Mouse (Mus musculus) forebrain, embryonic 16.5 days (tissue): ENCODE results near the gene Hspg2. TPM values are rescaled to one million over a fixed set of nuclear protein-coding genes. Genes with fewer than 3 reads are reported as not detected.

Experiments
- ATAC-seq: fragments of 200-750 bp; cut with Nextera tagmentation; 2 replicates; pipeline ENCODE4 v1.8.0; 2017; ENCODE audit warnings: mild to moderate bottlenecking, moderate library complexity
- H3K27ac ChIP-seq: fragments of 300-500 bp; sonication (generic); 2 replicates; pipeline ENCODE4 v1.5.1; 2014; ENCODE audit warnings: low read length, control low read depth
- H3K27me3 ChIP-seq: fragments of 300-500 bp; sonication (generic); replicated peaks from 2 replicates; pipeline ENCODE4 v1.6.1; 2014; ENCODE audit warnings: low read length; ENCODE audit not compliant: control insufficient read depth, insufficient read depth
- H3K36me3 ChIP-seq: fragments of 300-500 bp; sonication (generic); 2 replicates; pipeline ENCODE4 v1.6.1; 2014; ENCODE audit not compliant: control insufficient read depth, insufficient read depth
- H3K4me1 ChIP-seq: fragments of 300-500 bp; sonication (generic); replicated peaks from 2 replicates; pipeline ENCODE4 v1.6.1; 2014; ENCODE audit warnings: low read length; ENCODE audit not compliant: control insufficient read depth, insufficient read depth
- H3K4me2 ChIP-seq: fragments of 300-500 bp; sonication (generic); 2 replicates; pipeline ENCODE4 v1.6.1; 2014; ENCODE audit warnings: mild to moderate bottlenecking, low read length, control low read depth
- H3K4me3 ChIP-seq: fragments of 300-500 bp; sonication (generic); replicated peaks from 2 replicates; pipeline ENCODE4 v1.5.1; 2014; ENCODE audit warnings: mild to moderate bottlenecking, low read length, control low read depth
- H3K9ac ChIP-seq: fragments of 300-500 bp; sonication (generic); replicated peaks from 2 replicates; pipeline ENCODE4 v1.6.1; 2014; ENCODE audit warnings: low read depth, low read length, control low read depth
- H3K9me3 ChIP-seq: fragments of 300-500 bp; sonication (generic); 2 replicates; pipeline ENCODE4 v1.6.1; 2016; ENCODE audit warnings: low read length; ENCODE audit not compliant: control insufficient read depth
- WGBS: fragments of 180-500 bp; shearing (Covaris S2); extraction: QIAGEN DNeasy Blood & Tissue Kit; methylation state at CpG from one replicate; pipeline ENCODE4 v1.1.7; 2014; 5-methylcytosine and 5-hydroxymethylcytosine counted together
- polyA plus RNA-seq: library from polyadenylated mRNA; unstranded; fragments of >200 nt; fragmentation: Nextera tagmentation; extraction: Ambion mirVana; gene quantifications from 2 replicates; pipeline ENCODE4 v1.2.1, GENCODE M21; 2015

Gene Hspg2
- polyA plus RNA-seq, 1 experiment from 2014 or later: 3.2 TPM

DNA sequence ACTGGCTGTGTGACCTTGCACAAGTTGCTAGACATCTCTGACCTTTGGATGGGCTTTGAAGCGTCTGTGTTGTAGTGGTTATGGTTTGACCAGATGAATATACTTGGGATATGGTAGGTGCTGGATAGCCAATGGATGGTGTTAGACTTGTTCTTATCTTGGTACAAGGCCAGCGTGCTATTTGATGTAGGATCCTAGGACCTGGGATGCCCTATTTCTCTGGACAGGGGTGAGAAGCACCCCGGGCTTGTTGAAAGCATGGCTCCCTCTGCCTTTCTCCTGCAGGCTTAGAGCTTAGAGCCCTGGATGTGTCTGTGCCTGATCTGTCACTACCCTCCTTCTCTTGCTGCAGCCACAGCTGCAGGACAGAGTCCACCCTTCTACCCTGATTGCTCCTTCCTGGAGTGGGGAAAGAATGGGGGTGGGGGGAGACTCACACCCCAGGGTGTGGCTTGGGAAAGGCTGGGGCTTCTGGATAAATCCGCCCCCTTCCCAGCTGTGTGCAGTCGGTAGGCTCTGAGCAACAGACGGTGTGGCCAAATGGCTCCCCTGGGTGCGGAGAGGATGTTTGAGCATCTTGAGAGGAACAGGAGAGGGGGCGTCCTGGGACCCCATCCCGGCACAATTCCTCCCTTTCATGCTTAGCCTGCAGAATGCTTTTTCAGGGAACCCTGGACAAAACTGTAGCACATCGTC lies 7.6 kb downstream of the Hspg2 start:
- H3K36me3 ChIP-seq: no peaks in the 10 kb centered on the region
- 43% methylated on average over 10 of the region's 10 CpGs for WGBS
- no peaks in the 10 kb centered on the region for H3K27me3 ChIP-seq
- no peak for ATAC-seq
- no peak overlapping the region for H3K4me3 ChIP-seq
- H3K4me1 ChIP-seq: peaks cover 9% of the 10 kb centered on the region
- no peak overlapping the region for H3K9ac ChIP-seq
- no peak overlapping the region for H3K4me2 ChIP-seq
- H3K27ac ChIP-seq: no peak overlapping the region
- no peaks in the 10 kb centered on the region for H3K9me3 ChIP-seq

DNA sequence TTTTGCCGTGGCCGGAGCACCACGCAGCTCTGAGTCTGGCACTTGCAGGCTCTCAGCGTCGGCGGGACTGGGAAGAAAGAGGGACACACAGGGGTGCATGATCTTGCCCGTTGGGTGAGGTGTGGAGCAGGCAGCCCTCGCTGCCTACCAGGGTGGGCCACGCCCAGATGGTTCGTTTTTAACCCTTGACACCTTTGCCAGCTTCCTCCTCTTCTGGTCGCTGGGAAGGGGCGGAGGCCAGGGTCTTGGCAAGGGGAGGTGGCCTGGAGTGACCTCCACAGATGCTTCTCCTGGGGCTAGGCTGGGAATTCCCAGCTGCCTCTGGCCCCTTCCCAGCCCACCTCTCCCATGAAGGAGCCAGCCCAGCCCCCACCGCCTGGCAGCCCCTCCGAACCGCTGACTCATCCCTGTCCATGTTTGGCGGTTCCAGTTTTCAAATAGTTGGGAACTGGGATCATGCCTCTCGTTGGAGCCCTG lies 8.2 kb downstream of the Hspg2 start:
- no peak for ATAC-seq
- H3K4me1 ChIP-seq: peaks cover 9% of the 10 kb centered on the region
- no peaks in the 10 kb centered on the region for H3K27me3 ChIP-seq
- H3K4me2 ChIP-seq: no peak overlapping the region
- H3K27ac ChIP-seq: no peak overlapping the region
- no peak overlapping the region for H3K9ac ChIP-seq
- H3K9me3 ChIP-seq: no peaks in the 10 kb centered on the region
- 25% methylated on average over 17 of the region's 17 CpGs for WGBS
- H3K36me3 ChIP-seq: no peaks in the 10 kb centered on the region
- no peak overlapping the region for H3K4me3 ChIP-seq

DNA sequence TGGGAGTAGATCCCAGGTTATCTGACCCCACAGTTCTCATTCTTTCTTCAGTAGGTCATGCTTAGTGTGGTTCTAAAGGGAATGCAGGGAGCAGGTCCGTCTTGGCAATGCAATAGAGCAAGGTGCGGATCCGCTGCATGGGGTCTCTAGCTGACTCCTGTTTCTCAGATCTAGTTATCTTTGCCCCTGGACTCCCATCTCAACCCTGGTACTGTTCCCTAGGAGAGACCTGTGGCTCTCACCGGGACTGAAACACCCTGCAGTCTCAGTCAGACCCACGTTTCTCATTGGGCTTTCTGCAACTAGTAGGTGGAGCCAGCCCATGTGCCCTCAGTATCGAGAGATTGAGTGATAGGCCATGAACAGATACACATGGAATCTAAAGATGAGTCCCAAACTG lies 9.0 kb downstream of the Hspg2 start:
- Histone ChIP-seq H3K4me1 (peaks cover 9% of the 10 kb centered on the region), H3K4me2 (no peak overlapping the region), H3K9ac (no peak overlapping the region), H3K9me3 (no peaks in the 10 kb centered on the region), H3K4me3 (no peak overlapping the region), H3K36me3 (no peaks in the 10 kb centered on the region), H3K27ac (no peak overlapping the region), H3K27me3 (no peaks in the 10 kb centered on the region)
- 59% methylated on average over 6 of the region's 6 CpGs for WGBS
- no peak for ATAC-seq

DNA sequence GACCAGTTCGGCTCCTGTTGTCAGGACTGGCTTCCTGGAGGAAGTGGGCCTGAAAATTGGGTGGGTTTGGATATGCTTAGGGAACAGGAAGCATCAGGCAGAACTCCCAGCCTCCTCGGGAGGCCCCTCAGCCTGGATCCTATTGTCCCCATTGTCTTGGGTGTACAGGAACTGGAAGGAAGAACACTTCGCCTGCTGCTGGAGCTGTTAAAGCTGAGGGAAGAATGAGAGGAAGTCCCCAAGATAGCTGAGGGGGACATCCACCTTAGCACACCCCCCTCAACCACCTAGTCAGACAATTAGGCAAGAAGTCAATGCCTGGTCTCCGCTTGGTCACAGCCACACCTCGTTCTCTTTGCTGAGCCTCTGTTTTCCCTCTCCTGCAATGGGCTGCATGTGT lies 9.7 kb downstream of the Hspg2 start:
- Histone ChIP-seq H3K4me2 (no peak overlapping the region), H3K4me1 (peaks cover 9% of the 10 kb centered on the region), H3K27me3 (no peaks in the 10 kb centered on the region), H3K9me3 (no peaks in the 10 kb centered on the region), H3K9ac (no peak overlapping the region), H3K27ac (no peak overlapping the region), H3K36me3 (no peaks in the 10 kb centered on the region), H3K4me3 (no peak overlapping the region)
- no peak for ATAC-seq
- WGBS: 60% methylated on average over 5 of the region's 5 CpGs

DNA sequence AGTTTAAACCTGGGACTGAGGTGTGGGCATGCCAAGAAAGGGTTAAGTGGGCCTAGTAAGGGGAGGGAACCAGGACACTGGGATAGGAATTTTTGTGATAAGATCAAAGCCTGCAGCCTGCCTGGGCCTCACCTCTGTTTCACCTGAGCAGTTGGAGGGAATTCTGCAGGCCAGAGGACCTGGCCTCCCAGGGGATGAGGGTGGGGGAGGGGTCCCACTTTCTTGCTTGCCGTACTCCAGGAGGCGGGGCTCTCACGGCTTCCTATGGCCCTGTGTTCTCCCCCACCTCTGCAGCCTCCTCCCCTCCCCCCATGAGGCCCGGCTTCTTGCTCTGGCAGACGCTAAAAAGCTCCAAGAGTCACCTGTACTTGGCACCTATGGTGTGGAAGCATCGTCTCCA lies 11.2 kb downstream of the Hspg2 start:
- Histone ChIP-seq H3K4me3 (no peak overlapping the region), H3K27me3 (no peaks in the 10 kb centered on the region), H3K4me2 (no peak overlapping the region), H3K4me1 (peaks cover 14% of the 10 kb centered on the region), H3K27ac (no peak overlapping the region), H3K9ac (no peak overlapping the region), H3K36me3 (no peaks in the 10 kb centered on the region), H3K9me3 (no peaks in the 10 kb centered on the region)
- WGBS: 6% methylated on average over 6 of the region's 6 CpGs
- no peak for ATAC-seq

DNA sequence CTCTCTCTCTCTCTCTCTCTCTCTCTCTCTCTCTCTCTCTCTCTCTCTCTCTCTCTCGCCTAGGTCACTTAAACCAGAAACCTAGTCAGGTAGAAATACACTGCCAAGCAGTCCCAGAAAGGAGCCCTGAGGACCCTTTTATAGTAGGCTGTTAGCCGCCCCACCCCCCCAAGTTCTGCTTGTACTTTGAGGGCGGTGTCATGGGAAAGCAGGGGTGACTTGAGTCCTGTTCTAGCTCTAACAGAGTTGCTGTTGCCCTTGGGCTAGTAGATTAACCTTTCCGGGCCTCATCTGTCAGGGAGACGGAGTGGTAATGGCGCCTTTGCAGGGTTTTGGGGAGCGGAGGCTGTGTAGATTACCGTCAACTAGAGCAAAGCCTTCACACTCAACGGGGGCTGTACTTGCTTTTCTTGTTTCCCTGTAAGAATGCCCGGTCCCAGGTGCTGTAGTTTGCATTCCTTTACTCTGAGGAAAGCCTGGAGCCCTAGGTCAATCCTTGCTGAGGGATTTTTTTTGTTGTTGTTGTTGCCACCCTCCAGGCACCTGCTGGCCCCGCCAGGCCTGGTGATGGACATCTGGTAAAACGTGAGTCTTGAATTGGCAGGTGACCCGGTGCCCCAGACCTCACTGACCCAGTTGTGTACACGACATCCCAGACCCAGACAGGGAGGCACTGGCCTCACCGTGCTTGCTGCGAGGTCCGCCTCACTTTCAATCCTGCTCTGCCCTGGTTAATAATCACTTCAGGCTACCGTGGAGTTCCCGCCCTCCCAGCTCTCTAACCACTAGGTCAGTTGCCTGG lies 11.8 kb downstream of the Hspg2 start:
- no peak overlapping the region for H3K9ac ChIP-seq
- peaks cover 15% of the 10 kb centered on the region for H3K4me1 ChIP-seq
- H3K4me2 ChIP-seq: no peak overlapping the region
- no peaks in the 10 kb centered on the region for H3K36me3 ChIP-seq
- H3K9me3 ChIP-seq: no peaks in the 10 kb centered on the region
- H3K4me3 ChIP-seq: no peak overlapping the region
- no peaks in the 10 kb centered on the region for H3K27me3 ChIP-seq
- no peak for ATAC-seq
- H3K27ac ChIP-seq: no peak overlapping the region
- 23% methylated on average over 18 of the region's 19 CpGs for WGBS

DNA sequence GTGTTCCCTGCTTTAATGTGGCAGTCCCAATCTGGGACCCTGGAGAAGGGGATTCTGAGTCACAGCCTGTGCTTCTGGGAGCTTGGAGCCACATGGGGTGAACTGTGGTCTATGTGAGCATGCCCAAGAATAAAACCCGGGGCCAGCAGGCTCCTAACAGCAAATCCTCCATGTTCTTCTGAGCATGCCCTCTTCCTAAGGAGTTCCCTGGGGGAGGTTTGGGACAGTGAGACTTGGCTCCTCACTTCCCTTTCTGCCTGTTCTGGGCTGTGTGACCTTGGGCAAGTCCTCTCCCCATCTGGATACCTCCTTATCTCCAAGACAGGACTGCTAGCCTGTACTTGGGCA lies 12.4 kb downstream of the Hspg2 start:
- no peak overlapping the region for H3K4me3 ChIP-seq
- H3K27me3 ChIP-seq: no peaks in the 10 kb centered on the region
- peaks cover 15% of the 10 kb centered on the region for H3K4me1 ChIP-seq
- no peaks in the 10 kb centered on the region for H3K36me3 ChIP-seq
- WGBS: 19% methylated on average over 1 of the region's 1 CpGs
- no peaks in the 10 kb centered on the region for H3K9me3 ChIP-seq
- no peak overlapping the region for H3K9ac ChIP-seq
- no peak overlapping the region for H3K27ac ChIP-seq
- H3K4me2 ChIP-seq: no peak overlapping the region
- ATAC-seq: no peak

DNA sequence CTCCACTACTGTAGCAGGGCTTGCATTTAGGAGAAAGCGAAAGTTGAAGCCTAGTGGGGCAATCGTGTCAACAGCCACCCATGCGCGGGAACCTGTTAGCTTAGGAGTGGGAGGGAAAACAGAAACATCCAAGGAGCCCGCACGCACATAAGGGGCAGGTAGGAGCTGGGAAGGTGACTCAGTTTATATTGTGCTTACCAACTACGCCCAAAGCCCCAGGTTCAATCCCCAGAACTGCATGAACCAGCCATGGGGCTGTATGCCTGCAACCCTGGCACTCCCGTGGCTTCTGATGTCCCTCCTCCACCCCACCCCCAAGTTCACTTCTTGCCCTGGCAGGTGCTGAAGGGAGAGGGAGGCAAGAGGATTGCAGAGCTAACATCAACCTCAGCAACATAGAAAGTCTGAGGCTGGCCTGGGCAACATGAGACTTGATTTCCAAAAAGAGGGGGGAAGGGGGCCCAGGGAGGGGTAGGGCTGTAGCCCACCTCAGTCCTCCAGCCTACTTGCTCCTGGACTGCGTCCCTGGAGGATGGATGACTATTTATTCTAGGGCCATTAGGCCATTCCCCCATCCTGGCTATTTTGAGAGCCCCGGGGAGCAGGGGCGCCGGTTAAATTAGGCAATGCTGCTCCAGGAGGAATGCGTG lies 12.9 kb downstream of the Hspg2 start:
- Histone ChIP-seq H3K27me3 (no peaks in the 10 kb centered on the region), H3K27ac (no peak overlapping the region), H3K4me1 (peaks cover 14% of the 10 kb centered on the region), H3K4me2 (no peak overlapping the region), H3K9ac (no peak overlapping the region), H3K9me3 (no peaks in the 10 kb centered on the region), H3K4me3 (no peak overlapping the region), H3K36me3 (no peaks in the 10 kb centered on the region)
- ATAC-seq: no peak
- WGBS: 69% methylated on average over 13 of the region's 13 CpGs

DNA sequence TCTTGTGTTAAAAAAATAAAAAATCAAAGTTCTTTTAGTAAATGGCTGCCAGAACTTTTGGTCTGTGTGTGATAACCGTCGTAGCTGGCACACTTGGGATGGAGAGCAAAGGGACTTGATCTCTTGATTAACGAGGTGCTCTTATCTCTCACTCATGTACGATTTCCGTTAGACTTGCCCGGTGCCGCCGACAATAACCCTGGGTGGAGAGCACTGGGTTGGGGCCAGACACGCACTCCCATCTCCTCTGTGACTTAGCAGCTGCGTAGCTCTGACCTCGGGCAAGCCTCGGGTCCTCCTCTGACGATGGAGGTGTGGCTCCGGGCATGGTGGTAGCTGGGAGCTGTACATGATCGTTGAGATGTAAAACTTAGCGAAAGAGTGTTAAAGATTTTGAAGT lies 15.3 kb downstream of the Hspg2 start:
- WGBS: 62% methylated on average over 16 of the region's 16 CpGs
- Histone ChIP-seq H3K4me3 (no peak overlapping the region), H3K4me1 (peaks cover 14% of the 10 kb centered on the region), H3K9ac (no peak overlapping the region), H3K27me3 (no peaks in the 10 kb centered on the region), H3K4me2 (no peak overlapping the region), H3K9me3 (no peaks in the 10 kb centered on the region), H3K27ac (no peak overlapping the region), H3K36me3 (no peaks in the 10 kb centered on the region)
- ATAC-seq: no peak
